Mouse (Mus musculus): ENCODE measurements around the gene Cmss1.
"Not testable (repeated sequence)": the region's sequence is repeated elsewhere in the genome, so short reads cannot be mapped to it uniquely, and the experiment has no call there.

Gene Cmss1

DNA sequence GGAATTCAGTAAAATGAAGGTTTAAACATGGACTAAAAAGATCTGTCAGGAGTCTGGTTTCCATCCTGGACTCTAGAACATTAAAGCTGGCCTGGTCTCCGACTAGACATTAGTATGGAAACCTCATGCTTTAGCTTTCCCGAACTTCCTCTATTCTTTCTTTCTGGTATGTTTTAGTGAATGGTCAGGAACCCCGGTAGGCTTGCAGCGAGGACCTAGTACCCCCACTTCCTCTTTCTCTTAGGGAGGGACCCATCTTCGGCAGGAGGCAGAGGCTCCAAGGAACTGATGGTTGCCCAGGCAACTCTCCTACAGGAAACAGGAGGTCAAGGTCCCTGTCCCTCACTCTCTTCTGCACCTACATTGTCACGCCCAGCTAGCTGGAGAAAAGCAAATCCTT lies 210.4 kb downstream of the Cmss1 start:
- in situ Hi-C loops (cut with MboI; ENCODE audit: low sequenced_read_pairs): loop anchor here (5.0 kb wide), 1 partner anchor 149 kb away; no protein-coding TSS in a partner anchor

DNA sequence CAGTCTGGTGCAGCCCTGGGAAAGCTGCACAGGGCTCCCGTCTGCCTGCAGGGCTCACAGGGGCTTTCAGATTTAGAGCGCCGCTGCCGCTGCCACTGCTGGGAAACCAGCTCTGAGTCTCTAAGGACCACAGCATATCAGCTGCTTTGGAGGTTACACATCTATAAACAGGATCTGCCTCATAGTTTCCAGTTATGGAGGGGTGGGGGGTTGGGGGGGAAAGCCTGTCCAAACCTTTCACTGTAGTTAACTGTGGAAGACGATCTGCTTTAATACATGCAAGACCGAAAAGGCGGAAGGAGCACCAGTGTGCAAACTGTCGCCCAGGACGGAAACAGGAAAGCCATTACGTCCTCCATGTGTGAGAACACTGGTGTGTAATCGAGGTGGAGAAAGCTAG lies 213.5 kb downstream of the Cmss1 start:
- in situ Hi-C loops (cut with MboI; ENCODE audit: low sequenced_read_pairs): no loop called here

DNA sequence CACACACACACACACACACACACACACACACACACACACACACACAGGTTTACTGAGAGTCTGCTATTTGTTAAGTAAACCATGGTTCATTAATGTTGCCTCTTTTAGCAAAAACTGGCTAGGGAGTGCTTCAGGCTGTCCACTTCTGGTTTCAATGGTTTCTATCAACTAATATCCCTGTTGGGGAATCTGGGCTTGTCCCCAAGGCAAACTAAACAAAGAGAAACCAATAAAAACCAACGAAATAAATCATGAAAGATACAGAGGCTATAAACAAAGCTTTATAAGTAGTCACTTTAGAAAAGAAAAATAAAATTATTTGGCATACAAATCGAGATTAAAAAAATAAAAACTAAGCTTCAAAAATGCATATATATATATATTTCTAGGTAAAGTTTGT lies 214.2 kb downstream of the Cmss1 start:
- in situ Hi-C loops (cut with MboI; ENCODE audit: low sequenced_read_pairs): no loop called here

DNA sequence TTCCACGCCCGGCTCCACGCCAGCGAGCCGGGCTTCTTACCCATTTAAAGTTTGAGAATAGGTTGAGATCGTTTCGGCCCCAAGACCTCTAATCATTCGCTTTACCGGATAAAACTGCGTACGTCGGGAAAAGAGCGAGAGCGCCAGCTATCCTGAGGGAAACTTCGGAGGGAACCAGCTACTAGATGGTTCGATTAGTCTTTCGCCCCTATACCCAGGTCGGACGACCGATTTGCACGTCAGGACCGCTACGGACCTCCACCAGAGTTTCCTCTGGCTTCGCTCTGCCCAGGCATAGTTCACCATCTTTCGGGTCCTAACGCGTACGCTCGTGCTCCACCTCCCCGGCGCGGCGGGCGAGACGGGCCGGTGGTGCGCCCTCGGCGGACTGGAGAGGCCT lies 215.5 kb downstream of the Cmss1 start:
- in situ Hi-C loops (cut with MboI; ENCODE audit: low sequenced_read_pairs): not testable (repeated sequence)

DNA sequence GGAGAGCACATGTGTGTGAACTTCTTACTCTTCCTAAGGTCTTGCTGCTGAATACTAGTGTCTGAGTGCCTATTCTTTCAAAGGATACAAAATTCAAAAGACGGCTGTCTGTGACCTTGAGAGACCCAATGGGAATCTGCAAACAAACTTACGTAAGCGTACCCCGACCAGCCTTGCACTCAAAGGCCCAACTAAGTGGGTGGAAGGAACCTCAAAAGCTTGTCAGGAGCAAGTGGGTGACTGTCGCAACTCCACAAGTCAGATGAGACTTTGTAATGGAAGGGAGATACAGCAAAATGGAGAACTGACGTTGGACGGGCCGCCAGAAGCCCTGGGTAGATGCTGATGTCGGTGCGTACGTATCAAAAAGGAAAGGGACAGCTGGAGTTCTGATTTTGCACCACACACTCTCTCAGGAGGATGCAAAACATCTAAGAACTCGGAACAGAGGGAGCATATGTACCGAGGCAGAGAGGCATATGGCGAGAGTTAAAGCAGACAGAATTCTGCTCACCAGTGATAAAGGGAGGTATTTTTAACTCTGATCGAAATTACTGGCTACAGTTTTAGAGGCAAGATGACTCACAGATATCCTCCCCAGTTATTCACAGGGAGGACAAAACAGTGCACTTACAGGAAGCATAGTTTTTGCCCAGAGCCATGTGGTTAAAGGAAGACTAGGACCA lies 217.0 kb downstream of the Cmss1 start:
- in situ Hi-C loops (cut with MboI; ENCODE audit: low sequenced_read_pairs): no loop called here

DNA sequence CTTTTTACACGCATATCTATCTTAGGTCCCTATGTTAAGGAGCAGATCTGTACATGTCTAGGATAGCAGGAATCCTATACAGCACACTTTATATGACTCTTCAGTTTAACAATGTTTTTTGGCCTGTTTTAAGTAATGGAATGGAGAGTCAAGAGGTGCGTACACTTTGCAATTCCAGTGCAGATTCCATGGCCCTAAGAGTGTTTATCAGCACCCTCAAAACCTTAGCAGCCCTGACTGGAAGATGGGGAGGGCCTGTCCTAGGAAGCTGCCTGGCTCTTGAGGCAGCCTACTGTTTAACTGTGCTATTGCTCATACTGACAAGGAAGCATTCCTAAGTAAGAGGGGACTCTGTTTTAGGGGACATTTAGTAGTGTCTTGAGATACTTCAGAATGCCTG lies 222.4 kb downstream of the Cmss1 start:
- in situ Hi-C loops (cut with MboI; ENCODE audit: low sequenced_read_pairs): no loop called here

DNA sequence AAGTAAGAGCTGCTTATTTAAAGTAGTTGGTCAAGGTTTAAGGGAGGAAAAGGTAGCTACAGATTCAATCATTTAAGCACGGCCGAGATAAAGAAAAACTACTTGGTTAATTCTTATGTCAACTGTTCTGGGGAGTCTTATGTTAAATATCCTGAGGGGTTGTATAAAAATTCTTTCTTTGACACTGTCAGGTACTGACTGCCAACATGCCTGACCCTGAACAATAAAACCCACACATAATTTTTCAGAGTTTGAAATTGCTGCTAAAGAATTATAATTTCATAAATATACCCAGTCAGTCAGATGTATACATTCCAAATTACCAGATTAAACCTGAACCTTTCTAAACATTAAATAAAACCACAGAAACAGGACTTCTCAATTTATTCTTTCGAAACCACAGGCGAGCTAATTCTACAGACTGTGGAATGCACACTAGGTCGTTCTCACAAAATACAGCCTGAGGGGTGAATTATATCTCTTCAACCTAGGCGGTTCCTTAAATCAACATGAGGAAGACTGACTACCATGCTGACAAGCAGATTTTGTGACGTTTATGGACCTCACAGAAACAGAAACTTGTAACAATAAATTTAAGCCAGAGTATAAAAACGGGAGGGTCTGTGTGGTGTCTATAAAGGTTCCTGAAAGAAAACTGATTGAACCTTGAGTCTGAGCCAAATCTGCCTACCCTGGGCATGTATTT lies 223.2 kb downstream of the Cmss1 start:
- in situ Hi-C loops (cut with MboI; ENCODE audit: low sequenced_read_pairs): no loop called here

DNA sequence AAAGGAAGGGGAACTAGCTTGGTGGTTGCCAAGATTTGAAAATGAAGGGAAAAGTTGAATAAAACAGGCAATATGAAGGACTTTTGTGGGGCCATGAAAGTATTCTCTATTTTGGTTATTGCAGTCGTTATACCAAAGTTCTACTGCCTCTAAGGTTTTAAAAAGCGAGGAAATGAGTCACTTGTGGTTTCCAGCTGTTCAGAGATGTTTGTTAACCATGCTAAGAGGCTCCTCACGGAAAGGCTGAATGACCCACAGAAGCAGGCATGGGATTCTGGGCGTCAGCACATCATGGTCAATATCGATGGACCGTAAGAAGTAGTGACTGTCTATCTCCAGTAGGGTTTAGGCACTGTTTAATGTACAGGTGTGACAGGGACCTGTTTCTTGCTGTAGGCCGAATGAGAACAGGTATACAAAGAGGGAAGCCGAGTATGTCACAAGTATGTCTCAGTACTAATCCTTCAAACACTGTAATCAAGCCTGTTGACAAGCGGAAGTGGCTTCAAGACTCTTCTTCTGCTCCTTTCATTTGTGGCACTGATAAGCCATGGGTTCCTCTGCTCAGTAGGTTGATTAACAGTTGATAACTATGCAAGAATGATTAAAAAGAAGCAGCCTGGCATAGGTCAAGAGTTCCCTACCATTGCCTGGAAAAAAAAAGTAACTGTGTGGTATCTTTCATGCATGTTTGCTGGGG lies 227.9 kb downstream of the Cmss1 start:
- in situ Hi-C loops (cut with MboI; ENCODE audit: low sequenced_read_pairs): no loop called here

DNA sequence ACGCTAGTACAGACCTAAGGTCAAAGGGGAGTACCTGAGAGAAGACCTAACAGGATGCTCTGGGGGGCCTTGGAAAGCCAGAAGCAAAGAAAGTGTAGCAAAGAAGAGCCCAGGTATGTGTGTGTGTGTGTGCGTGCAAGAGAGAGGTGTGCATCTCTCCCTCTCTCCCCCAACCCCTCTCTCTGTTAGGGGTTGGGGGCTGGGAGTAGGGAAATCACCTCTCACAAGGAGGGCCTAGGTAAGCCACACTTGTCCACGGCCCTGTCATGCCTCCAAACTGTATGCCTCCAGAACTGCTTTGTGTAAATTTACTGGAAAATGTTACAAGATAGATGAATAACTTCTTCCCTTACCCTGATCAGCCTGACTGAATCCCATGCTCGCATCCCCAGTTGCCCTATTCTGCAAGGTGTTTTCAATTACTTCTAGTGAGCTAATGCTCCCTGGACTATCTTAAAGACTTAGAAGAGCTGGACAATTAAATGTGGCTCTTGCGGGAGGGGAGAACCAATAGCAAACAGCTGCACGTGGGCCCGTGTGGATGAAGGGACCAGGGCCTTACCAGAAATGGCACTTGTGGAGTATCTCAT lies 231.3 kb downstream of the Cmss1 start:
- in situ Hi-C loops (cut with MboI; ENCODE audit: low sequenced_read_pairs): no loop called here

DNA sequence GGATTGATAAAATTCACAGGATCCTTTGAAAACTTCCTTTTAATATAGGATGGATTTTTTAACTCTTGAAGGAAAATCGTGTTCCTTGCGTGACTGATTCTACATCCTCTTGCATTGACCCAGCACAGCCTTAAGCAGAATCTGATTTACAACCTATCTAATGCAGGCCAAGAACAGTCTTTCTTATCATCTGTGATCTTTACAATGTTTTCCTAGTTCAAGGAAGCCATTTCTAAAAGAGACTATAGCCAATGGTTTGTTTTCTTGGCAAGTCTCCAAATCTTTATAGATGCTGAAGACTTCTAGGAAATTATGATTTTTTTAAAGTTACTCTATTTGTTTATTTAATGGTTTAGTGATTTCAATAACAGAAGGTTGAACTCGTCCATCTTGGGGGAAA lies 234.5 kb downstream of the Cmss1 start:
- in situ Hi-C loops (cut with MboI; ENCODE audit: low sequenced_read_pairs): no loop called here

DNA sequence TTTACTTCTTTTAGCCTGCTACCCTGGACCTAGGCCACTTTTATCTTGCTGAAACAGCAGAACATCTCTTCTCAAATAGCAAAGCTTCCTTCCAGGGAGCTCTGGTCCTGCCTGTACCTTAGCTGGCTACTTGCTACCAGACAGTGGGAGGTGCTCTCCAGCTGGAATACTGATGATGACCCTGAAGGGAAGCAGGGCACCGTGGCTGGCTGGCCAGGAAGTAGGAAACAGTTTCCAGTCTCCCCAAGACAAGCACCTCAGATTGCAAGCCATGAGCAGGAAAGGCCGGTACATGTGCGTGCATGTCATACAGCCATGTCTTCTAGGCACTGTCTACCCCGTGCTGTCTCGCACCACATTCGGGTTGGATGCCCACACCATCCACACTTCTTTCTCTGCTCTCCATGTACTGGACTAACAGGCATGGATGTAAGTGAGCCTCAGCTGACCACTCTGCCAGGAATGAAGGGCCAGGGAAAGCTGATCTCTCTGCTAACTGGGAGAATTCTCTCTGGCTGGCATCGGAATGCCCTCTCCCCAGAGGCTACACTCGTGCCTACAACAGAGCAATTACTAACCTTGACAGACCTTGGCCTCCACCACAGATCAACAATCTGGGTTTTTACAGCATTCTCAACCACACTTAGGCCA lies 236.7 kb downstream of the Cmss1 start:
- in situ Hi-C loops (cut with MboI; ENCODE audit: low sequenced_read_pairs): no loop called here

DNA sequence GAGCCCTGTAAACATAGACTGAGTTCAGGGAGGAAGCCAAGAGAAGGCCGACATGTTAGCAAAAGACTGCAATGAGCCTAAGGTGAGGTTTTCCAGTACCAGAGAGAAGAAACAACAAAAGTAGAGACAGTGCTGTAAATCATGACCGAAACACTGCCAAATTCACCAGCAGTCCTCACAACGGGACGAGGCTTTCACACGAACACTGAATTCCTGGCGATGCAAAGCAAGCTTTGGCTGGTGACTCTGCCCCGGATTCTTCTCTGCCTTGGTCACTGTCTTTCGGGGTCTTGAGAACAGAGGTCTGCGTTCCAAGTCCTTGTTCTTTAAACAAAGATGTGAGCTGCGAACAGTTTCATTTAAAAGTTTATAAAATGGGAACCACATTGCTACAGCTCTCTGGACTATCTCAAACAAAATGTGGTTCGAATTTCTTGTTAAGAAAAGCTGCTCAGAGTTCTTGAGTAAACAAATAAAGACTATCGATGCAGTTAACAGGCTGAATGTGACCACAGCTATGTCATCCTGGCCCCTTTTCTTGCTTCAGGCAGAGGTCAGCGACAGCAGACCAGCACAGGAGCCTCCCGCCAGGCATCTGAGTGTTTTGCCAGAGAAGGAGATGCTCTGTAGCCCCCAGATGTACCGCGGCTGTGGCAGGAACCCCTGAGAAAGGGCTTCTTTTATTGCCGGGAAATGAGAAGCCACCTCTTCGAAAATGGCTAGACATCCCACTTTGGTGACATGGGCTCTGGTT lies 239.5 kb downstream of the Cmss1 start:
- in situ Hi-C loops (cut with MboI; ENCODE audit: low sequenced_read_pairs): no loop called here

DNA sequence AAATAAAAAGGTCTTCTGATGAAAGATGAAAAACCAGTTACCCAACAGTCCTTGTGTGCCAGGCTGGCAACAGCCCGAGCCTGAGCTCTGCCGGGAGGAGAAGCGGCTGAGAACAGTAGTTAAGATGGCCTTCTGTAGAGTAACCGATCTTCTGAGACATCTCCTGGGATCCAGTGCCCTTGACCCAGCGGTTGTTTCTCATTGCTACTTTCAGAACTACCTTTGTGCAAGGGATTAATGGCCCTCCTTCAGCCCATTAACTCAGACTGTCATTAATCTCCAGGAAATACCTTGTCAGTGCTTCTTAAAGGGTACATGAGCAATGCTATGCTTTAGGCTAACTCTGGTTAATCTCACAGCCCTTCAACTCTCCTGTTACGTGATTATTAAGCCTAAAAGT lies 240.5 kb downstream of the Cmss1 start:
- in situ Hi-C loops (cut with MboI; ENCODE audit: low sequenced_read_pairs): no loop called here

DNA sequence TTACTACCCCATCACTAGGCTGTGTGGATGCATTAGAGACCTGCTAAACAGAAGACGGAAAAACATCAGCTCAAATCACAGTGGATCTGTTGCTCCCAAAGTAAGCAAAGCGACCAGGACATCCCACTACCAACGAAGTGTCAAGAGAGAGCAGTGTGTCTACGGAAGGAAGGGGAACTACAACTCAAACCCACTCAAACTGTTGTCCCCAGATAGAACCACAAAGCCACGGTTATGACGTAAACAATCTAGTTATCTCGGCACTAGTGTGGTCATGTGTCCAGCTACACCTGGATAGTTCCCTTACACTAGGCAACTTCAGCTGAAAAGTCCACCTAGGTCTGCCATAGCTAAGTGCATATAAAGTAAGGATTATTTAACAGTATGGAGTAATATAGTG lies 242.2 kb downstream of the Cmss1 start:
- in situ Hi-C loops (cut with MboI; ENCODE audit: low sequenced_read_pairs): no loop called here

DNA sequence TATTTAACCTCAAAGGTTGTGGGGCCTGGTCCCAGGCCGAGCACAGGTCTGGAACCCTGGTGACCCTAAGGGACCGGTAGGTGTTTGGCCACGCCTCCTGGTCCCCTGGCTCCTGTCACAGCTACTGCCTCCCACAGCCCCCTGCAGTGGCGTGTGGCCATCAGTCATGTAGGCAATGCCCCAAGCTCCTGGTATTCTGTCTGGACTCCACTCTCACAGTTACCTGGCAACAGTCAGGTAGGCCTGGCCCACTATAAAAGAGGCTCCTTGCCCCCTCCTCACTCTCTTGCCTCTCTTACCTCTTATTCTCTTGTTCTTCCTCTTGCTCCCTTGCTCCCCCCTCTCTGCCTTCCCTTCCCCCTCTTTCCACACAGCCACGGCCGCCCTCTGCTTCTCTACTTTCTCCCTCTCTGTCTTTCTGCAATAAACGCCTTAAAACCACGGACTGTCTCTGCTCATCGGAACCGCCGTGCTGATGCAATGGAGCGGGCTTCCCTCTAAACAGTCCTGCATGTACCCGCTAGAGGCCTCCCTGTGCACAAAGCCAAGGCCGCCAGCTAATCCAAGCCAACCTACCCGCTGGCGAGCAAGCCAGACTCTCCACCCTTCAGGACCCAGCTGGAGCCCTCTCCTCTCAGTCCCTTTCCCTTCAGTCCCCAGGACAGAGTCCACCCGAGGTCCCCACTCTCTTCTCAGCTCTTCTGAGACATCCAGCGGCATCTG lies 243.8 kb downstream of the Cmss1 start:
- in situ Hi-C loops (cut with MboI; ENCODE audit: low sequenced_read_pairs): no loop called here

DNA sequence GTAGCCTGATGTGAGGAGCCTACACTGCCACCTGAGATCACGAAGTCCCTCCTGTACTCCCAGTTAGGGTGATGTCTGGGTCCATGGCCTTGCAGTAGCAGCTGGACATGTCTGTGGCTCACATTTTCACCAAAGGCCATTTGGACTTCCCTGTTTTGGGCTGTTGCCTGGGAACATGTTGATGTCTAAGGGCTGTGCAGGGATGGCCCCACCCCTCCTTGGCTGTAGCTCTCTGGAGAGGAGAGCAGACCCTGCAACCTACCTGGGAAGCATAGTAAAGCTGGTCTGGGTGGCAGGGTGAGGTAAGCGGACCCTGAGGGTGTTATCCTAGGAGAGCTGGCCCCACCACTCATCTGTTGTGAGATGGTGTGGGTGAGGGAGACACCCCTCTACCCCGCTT lies 245.9 kb downstream of the Cmss1 start:
- in situ Hi-C loops (cut with MboI; ENCODE audit: low sequenced_read_pairs): no loop called here

DNA sequence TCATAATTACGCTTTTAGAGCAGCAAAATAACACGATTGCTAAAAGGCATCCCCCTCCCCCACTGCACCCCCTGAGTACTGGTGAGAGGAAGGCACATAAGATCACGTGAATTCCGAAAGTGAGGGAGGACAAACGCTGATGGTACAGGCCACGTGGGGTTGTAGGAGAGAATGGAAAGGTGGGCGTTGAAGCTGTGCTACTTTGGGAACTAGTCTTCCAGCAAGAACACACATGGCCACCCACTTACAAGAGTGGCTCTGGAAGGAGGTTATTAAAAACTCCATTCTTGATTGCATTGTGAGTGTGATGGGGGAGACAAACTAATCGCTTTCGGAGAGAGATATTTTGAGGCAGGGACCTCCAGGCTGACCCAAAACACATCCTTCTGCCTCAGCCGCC lies 247.4 kb downstream of the Cmss1 start:
- in situ Hi-C loops (cut with MboI; ENCODE audit: low sequenced_read_pairs): no loop called here

DNA sequence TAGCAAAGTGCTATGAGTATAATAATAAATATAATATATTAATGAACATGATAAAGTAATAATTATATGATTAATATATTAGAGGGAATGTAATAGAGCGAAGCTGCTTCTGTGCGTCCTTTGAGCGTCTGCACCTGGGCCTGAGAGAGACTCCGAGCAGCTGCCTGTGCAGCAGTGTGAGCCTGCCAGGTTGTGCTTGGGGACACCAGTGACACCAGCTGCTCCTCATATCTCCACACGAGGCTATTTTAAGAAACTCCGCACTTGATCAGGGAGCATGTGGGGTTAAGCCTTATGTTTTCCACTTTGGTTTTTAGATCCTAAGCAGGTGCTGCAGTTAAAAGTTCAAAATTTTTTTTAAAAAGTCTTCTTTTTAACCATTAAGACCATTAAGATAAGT lies 249.7 kb downstream of the Cmss1 start:
- in situ Hi-C loops (cut with MboI; ENCODE audit: low sequenced_read_pairs): no loop called here

DNA sequence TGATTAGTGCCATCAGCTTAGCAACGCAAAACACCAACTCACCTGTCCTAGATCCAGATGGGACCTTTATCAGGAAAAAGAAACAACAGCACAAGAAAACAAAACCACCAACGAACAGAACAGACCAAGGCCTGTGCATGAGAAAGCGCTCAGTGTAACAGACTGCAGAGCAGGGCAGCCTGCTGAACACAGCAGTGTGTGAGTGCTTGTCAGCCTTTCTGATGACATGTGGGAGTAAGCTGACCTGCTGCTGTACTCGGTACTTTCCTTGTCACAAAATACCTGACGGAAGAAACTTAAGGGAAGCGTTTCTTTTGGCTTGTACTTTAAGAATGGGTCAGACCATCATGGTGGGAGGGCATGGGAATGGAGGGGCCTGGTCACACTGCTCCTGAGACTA lies 250.2 kb downstream of the Cmss1 start:
- in situ Hi-C loops (cut with MboI; ENCODE audit: low sequenced_read_pairs): no loop called here

DNA sequence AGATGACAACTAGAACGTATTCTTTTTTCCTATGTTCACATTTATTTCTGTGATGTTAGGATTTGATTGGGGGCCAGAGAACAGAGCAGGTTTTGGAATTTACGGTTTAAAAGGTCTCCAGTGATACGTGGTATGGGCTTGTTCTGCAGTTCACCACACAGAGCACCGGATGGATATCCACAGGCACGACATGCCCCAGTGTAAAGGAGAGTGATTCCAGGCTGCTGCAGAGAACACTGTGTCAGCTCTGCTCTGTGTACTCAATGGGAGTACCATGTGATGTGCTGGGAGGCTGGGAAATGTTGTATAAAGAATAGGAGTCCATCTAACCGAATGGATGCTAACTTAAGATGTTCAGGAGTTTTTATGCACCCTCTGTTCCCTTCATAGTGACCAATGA lies 252.7 kb downstream of the Cmss1 start:
- in situ Hi-C loops (cut with MboI; ENCODE audit: low sequenced_read_pairs): no loop called here
